8 mouse cellular contexts compared by ENCODE assay signal in the genomic region with DNA sequence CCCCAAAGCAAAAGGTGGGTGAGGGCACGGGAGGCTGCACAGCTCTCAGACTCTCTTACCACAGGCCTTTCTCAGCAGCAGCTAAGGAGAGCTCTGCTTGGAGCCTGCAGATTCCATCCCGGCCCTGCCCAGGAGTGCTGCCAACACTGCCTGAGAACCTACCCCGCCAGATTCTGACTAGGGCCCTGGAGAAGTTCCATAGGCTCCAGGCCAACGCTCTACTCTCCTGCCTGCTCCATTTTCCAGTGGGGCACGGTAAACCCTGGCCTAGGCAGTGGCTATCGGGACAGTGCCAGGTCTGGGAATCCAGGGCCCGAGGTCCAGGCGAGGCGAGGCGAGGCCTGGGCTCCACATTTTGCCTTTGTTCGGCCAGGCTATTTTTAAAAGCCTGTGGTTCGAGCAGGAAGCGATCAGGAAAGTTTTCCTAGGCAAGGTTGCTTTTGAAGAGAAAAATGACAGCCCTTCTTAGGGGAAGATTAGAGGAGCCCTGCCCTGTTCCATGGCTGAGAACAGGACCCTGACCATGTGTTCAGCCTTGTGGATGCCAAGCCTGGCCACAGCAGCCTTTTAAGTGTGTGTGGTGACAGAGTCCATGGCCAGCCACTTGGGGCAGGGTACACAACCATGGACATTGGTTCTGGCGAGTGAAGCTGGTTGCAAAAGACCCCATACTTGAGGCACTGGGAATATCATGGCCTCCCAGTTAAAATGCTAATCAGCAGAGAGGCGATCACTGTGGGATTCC.
A peak's percentile ranks its signal among the peaks of the same experiment; 100 is the strongest.
DNase-seq lines count a peak whose midpoint lies in the region; ATAC-seq lines count a peak whose summit lies in the region.

No protein-coding gene starts in this region.

- H3K27me3 ChIP-seq in midbrain, embryonic 14.5 days (ENCODE audit: control insufficient read depth, insufficient read depth, low read length), result no peaks in the 10 kb centered on the region
- H3K27me3 ChIP-seq in midbrain, embryonic 11.5 days (ENCODE audit: control insufficient read depth, insufficient read depth, low read length), result no peaks in the 10 kb centered on the region
- H3K27me3 ChIP-seq in liver, embryonic 11.5 days (replicated peaks; ENCODE audit: control insufficient read depth, insufficient read depth, low read length), result no peaks in the 10 kb centered on the region

- no peak overlapping the region for H3K27ac ChIP-seq in midbrain, embryonic 14.5 days (replicated peaks; ENCODE audit: low read depth, low read length)
- no peak overlapping the region for H3K27ac ChIP-seq in midbrain, embryonic 11.5 days (ENCODE audit: low read depth, low read length)
- no peak overlapping the region for H3K27ac ChIP-seq in liver, embryonic 11.5 days (ENCODE audit: low read depth, low read length)

- no peaks in the 10 kb centered on the region for H3K4me1 ChIP-seq in midbrain, embryonic 14.5 days (ENCODE audit: control insufficient read depth, insufficient read depth, low read length)
- H3K4me1 ChIP-seq in midbrain, embryonic 11.5 days (ENCODE audit: control insufficient read depth, insufficient read depth, low read length), result no peaks in the 10 kb centered on the region
- no peaks in the 10 kb centered on the region for H3K4me1 ChIP-seq in liver, embryonic 11.5 days (replicated peaks; ENCODE audit: control insufficient read depth, insufficient read depth, low read length)

- no peaks in the 10 kb centered on the region for H3K9me3 ChIP-seq in midbrain, embryonic 14.5 days (ENCODE audit: control insufficient read depth, low read length)
- H3K9me3 ChIP-seq in midbrain, embryonic 11.5 days (ENCODE audit: control insufficient read depth, low read length), result no peaks in the 10 kb centered on the region
- H3K9me3 ChIP-seq in liver, embryonic 11.5 days (ENCODE audit: control insufficient read depth, low read length), result no peaks in the 10 kb centered on the region

- no peak overlapping the region for H3K9ac ChIP-seq in midbrain, embryonic 14.5 days (replicated peaks; ENCODE audit: low read length)
- no peak overlapping the region for H3K9ac ChIP-seq in midbrain, embryonic 11.5 days (ENCODE audit: low read length)
- no peak overlapping the region for H3K9ac ChIP-seq in liver, embryonic 11.5 days (ENCODE audit: low read depth, low read length)

- WGBS in midbrain, embryonic 14.5 days, result 88% methylated on average over 15 of the region's 15 CpGs
- WGBS in midbrain, embryonic 11.5 days, result 89% methylated on average over 15 of the region's 15 CpGs
- WGBS in liver, embryonic 11.5 days, result 83% methylated on average over 15 of the region's 15 CpGs

- peaks cover 6% of the 10 kb centered on the region; the same call in 1 of the 2 replicates for H3K36me3 ChIP-seq in midbrain, embryonic 14.5 days (ENCODE audit: control insufficient read depth, insufficient read depth, low read length)
- H3K36me3 ChIP-seq in midbrain, embryonic 11.5 days (ENCODE audit: control insufficient read depth, insufficient read depth, low read length), result peaks cover 3% of the 10 kb centered on the region; the same call in 1 of the 2 replicates
- peaks cover 15% of the 10 kb centered on the region for H3K36me3 ChIP-seq in liver, embryonic 11.5 days (ENCODE audit: control insufficient read depth, insufficient read depth, low read length)

- no peak for ATAC-seq in midbrain, embryonic 14.5 days (ENCODE audit: low FRiP score, low TSS enrichment)
- ATAC-seq in midbrain, embryonic 11.5 days (ENCODE audit: low FRiP score), result no peak
- no peak for ATAC-seq in liver, embryonic 11.5 days (replicated peaks; ENCODE audit: low FRiP score)

- no peak overlapping the region for H3K4me2 ChIP-seq in midbrain, embryonic 14.5 days (ENCODE audit: low read length)
- H3K4me2 ChIP-seq in midbrain, embryonic 11.5 days, result no peak overlapping the region
- no peak overlapping the region for H3K4me2 ChIP-seq in liver, embryonic 11.5 days

- DNase-seq in midbrain, embryonic 14.5 days, result peak; percentile 42
- no peak for DNase-seq in midbrain, embryonic 11.5 days (ENCODE audit: low spot score, missing footprints)
- peak; percentile 68 to 69 for DNase-seq in frontal cortex, postnatal 10 days (ENCODE audit: low spot score in 2 of 2)
- peak; percentile 85 for DNase-seq in heart, postnatal 25 days (ENCODE audit: low spot score)
- peak; percentile 90 for DNase-seq in layer of hippocampus, adult 9-11 months
- peak; percentile 77 for DNase-seq in lung, postnatal 25 days (ENCODE audit: low spot score)
- peak; percentile 61 for DNase-seq in testis, postnatal 14 days (ENCODE audit: low spot score)
- no peak for DNase-seq in liver, embryonic 11.5 days (ENCODE audit: low spot score)

- intact Hi-C loops in heart, postnatal 25 days (cut with DNase I), result loop anchor here (2.0 kb wide), 1 partner anchor 35 kb away; no protein-coding TSS in a partner anchor

- H3K4me3 ChIP-seq in midbrain, embryonic 14.5 days (replicated peaks; ENCODE audit: low read depth, low read length), result no peak overlapping the region
- H3K4me3 ChIP-seq in midbrain, embryonic 11.5 days (ENCODE audit: low read depth, low read length), result no peak overlapping the region
- H3K4me3 ChIP-seq in liver, embryonic 11.5 days (ENCODE audit: low read depth, low read length), result no peak overlapping the region

Comparison
In these comparisons a context has a peak if more than half of its experiments do, and no peak if none do; other contexts are left out.
1. DNase-seq: peak in midbrain, embryonic 14.5 days (single experiment), frontal cortex, postnatal 10 days (2 of 2), heart, postnatal 25 days (single experiment), layer of hippocampus, adult 9-11 months (single experiment), lung, postnatal 25 days (single experiment) and testis, postnatal 14 days (single experiment); none in midbrain, embryonic 11.5 days (single experiment) and liver, embryonic 11.5 days (single experiment).